Mouse (Mus musculus) megakaryocyte, embryonic 14.5 days (primary cell): ENCODE measurements at regions not wholly inside any gene's neighbourhood (a gene's known extent, or its start where the extent isn't known, plus 50 kb on each side); places are given as distances from the start of the nearest gene placed in this dataset.

Source experiments
- FLI1 ChIP-seq: IDR thresholded peaks from 2 replicates; pipeline ENCODE4 v1.6.1; 2012; ENCODE audit warnings: low read length, inconsistent platforms, mixed read lengths
- GATA1 ChIP-seq: IDR thresholded peaks from 3 replicates; pipeline ENCODE4 v1.6.1; 2012; ENCODE audit warnings: mixed read lengths, low read length, inconsistent platforms, borderline replicate concordance

GRCm38 (mm10) chr5:148769452-148769851 is 159.7 kb downstream of the Katnal1 start:
- TF ChIP-seq GATA1: no peak
- TF ChIP-seq FLI1: no peak
